Mouse (Mus musculus): Measurements from ENCODE around the gene Pde8b. TPM values are rescaled to one million over a fixed set of nuclear protein-coding genes. Genes with fewer than 3 reads are reported as not detected.

Gene Pde8b
- total RNA-seq (2021) (100 to 1,000 TPM in 1 of 2 experiments, 10 to 100 TPM in 1; 64.8 to 181 TPM), polyA plus RNA-seq (2012; rRNA removed) (162 and 173 TPM in 2 replicates)
- long read RNA-seq, full-length matches to known transcripts, result 10 of 37 reads
- long read RNA-seq, partial matches to known transcripts, result 11 of 37 reads
- long read RNA-seq, other reads (novel, unspliced or antisense), result 16 of 37 reads

DNA sequence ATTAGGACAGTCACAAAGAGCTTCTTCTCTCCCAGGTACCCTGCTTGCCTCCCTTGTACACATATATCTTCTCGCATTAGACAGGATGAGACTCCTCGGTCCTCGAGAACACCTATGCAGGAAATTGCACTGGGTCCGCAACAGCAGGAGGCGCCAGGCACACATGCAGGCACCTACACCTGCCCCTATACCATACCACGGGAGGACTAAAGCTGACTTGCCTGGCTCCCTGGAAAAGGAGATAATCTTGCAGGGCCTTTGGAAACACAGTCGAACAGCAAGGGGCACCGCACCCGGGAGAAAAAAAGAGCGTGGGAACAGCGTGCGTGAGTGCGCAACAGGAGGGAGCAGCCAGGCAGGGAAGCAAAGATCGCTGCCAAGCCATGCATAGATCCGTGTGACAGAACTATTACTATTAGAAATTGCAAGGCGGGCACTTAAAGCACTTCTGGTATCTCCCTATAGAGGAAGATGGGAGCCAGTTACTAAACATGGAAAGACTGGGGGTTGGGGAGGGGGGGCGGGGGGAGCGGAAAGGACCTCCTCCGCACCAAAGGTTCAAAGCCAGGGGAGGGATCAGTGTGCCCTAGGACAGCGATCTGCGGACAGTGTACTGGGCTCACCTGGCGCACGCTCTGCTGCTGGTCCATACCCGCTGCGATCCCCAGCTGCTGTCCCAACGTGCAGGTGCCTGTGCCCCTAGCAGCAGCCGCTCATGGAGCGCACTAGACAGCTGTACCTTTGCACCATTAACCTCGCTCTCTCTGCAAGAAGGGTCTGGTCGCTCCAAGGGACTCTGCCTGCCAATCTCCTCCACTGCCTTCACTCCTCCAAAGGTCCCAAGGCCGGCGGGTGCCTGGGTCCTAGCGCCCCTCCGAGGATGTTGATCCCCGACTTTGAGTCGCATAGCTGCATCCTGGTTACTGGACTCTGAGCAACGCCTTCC is at the start of gene Pde8b:
Gene Pde8b (minus strand): TSS at position 826 of the 946 bp plus-strand sequence.
- DNase-seq, result peak; percentile 71

DNA sequence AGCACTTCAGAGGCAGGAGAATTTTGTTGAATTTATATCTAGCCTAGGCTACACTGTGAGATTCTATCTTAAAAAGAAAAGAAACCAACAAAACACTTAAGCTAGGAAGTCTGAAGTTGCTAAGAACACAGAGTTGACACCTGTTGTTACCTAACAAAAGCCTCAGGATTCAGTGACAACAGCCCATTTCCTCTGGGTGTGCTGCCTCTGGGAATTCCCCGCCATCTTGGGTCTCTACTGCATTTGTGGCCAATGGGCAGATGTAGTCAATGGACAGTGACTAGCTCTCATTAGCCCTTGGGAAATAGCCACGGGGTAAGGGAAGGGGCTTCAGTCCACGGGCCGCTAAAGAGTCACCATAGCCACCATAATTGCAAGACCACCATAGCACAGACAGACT is 41.8 kb upstream of the Pde8b start:
- no peak for DNase-seq

DNA sequence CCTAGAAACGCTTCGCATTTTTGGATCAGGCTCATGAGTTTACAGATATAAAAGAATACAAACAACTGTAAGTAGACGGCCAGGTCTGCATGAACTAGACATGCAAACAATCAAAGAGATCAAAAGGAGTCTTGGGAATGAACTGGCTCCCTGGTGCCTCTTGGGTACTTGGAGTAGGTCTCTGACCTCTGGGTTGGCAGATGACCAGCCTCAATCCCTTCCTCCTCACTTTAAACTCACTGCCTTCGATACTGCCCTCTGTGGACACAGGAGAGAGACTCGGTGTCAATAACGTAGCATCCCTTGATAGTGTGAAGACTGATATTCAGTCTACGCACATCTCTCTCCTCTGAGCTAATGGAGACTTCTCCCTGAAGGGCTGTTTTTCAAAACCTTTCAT is 37.9 kb upstream of the Pde8b start:
- DNase-seq, result no peak

DNA sequence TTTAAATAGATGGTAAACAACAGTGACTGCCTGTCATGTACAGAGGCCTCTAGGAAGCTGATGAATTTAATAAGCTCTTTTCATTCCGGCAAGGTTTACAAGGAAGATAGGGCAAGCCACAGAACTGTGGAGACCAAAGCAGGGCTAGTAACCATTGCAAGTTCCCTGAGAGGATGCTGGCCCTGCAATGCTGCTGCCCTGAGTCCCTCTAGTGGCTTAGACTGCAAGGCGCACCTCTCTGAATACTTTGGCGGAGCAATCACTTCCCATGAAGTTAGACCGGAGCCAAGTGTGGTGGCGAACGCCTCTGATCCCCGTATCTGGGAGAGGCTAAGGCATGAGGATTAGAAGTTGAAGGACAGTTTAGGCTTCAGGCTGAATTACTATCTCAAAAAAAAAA is 36.9 kb upstream of the Pde8b start:
- peak; percentile 83 for DNase-seq

DNA sequence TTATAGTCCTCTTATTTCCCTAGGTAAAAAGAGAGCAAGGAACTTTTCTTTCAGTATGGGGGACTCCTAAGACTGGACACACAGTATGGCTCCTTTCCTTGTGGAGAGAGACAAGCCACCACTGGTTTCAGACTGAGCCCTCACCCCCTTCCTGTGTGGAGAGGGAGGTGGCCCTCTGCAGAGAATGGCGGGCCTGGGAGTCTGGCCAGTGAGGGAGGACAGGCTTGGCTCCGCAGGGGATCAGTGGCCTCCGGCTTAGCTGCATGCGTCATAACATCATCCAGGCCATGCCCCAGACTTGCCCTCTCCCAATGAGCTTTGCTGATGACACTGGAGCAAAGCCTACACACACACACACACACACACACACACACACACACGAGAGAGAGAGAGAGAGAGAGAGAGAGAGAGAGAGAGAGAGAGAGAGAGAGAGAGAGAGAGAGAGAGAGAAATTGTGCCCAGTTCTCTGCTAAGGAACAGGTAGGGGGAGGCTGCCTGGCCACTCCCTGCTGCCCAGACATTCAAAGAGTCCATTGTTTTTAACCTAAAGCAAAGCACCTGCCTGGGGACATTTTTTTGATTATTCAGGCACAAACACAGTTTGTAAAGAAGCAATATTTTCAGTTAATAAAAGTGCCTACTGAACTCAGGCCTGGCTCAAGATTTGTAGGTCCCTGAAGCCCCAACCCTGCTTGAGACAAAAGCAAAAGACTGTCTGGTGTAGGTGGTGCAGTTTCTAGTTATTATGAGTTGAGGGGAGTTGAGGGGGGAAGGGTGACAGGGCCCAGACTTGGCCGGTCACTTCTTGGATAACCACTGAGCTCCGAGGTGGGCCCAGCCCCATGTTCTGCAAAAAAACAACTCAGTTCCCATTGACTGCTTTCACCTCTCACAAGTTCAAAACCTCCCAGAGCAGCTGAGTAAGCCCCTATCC is 31.9 kb upstream of the Pde8b start:
- DNase-seq, result peak; percentile 80

DNA sequence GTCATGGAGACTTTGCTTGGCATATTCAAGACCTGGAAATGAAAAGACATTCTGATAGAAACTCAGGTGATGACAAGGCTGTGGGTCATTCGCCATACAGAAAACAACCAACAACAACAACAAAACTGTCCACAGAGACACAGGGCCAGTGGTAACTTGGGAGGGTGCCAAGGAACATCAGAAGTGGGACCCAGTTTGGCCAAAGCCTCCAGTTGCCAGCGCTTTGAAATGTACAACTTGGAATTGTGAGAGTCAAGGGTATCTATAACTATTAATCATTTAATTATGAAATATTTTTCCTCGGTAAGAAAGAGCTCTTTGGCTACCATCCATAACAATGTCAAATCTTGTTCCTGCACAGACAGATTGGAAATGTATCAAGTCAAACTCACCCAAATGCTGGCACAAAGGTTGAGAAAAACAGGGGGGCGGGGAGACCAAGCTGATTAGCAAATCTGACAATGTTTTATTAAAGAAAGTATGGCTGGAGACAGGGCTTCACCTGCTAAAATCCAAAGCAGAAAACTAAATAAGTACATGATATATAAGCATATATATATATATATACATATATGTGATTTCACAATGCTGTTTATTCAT is 28.4 kb upstream of the Pde8b start:
- peak; percentile 47 for DNase-seq

DNA sequence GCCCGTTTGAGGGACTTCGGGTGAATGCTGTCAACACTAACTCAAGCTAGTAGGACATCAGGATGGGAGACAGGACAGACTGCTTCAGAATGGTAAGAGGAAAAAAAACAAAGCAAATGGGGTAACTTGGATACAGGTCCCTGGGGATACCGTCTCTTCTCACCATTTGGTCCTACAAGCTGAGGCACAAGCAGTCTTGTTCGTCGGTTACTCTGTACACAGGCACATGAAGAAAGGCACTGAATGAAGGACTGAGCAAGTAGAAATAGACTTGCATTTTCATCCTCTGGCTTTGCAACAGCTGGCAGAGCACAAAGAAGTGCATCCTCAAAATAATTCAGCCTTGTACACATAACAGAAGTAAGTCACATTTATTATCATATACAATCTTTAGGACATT is 14.6 kb upstream of the Pde8b start:
- no peak for DNase-seq

DNA sequence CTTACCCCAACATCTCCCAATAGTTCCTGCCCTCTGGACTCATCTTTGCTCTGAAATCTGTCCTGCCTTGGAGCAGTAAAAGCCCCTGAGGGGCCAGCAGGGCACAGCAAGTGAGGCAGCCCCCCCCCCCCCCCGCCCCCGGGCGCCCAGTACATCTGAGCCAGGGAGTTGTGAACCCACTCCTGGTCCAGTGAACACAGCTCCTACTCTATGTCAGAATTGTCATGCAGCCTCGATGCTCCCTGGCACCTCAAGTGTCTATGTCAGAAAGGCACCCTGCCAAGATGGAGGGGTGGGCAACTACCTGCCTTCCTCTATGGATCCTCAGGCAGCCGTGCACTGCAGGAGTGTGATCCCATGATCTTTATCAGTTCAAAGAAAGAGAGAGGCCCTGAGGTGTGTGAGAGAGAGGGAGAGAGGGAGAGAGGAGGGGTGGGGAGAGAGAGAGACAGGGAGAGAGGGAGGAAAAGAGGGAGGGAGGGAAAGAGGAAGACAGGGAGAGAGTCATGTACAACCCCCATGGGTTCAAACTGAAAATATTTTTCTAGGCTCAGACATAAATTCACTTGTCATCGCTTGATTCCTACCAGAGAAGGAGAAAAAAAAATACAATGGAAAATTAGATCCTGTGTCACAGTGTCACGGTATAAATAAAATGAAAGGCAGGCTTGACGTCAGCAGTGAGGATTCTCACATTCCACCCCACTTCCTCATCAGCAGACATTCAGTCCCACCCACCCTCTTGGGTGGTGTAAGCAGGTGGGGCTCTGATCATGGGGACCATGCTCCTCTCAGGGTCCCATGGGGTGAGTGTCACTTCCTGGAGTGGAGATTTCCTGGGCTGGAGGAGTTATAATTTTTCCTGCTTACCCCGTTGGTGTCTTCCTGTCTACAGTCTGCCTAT is 11.0 kb upstream of the Pde8b start:
- peak; percentile 24 for DNase-seq

DNA sequence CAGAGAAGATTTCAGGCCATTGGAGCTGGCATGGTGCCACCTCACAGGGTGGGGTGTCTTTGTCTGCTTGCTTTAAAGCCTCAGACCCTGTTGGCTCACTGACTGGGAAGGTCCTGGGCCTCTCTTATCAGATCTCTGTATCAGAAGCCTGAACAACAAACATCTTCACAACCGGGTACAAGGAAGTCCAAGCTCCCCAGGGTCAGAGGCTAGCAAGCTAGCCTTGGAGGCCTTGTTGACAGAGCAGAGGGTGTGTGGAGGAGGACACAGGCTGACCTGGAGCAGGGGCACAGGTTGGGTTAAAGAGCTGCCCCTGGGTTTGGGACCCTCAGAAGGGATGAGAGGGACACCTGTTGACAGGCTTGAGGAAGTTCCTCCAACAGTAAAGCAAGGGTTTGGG is 10.3 kb upstream of the Pde8b start:
- DNase-seq, result no peak

DNA sequence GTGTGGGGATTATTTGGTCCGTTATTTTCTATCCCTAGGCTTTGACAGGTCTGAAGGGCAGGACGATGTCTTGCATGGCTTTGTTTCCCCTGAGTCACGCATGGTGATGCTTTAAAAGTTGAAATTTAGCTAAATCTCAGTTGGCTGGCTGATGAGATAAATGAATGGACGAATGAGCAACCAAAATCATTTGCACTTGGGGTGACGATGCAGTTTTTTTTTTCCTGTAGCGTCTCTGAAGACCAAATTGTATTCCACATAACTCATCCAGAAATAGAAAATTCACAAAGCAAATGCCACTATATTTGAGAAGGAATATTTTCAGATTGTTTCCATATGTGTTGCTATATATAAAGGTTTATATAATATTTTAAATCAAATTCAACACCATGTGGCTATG is 6.9 kb upstream of the Pde8b start:
- no peak for DNase-seq

DNA sequence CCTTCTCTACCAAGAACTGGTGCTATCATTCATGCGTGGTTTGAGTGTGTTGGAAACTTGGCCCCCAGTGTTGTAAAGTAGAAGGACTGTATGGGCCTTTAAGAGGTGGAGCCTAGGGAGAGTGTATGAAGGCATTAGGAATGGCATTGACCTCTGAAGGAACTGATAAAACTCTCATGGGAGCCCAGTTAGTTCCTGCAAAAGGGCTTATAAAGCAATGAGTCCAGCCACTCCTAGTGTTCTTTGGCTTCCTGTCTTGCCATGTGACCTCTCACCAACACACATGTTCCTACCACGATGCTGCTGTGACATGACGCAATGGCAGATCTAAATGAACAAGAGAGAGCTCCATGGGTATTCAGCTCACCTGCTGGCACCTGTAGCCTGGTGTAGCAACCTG is 4.9 kb upstream of the Pde8b start:
- DNase-seq, result no peak

DNA sequence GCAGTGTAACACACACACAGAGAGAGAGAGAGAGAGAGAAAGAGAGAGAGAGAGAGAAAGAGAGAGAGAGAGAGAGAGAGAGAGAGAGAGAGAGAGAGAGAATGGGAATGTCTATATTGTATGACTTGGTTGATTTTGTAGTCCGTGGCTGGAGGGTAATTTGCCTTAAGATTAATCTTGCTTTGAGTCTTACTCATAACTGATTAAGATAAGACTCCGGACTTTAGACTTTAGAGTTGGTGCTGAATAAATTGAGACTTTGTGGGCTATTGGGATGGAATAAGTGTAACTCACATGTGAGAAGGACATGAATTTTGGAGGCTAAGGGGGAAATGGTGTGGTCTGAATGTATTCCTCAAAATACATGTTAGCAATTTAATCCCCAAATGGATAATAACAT is 7.1 kb downstream of the Pde8b start:
- DNase-seq, result no peak

DNA sequence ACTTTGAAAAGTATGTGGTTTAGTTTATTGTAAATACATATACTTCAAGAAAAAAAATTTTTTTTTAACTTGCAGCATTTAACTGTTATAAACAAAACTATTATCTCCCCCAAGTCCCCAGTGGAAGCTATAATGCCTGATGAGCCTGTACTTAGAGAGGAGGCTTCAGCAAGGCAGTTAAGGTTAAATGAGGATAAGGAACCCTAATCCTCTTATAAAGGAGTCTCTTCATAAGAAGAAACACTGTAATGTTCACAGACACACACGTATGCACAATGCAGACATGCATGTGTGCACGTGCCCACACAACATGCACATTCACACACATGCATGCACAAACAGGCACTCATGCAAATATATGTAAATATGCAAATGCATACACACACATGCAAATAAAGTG is 12.6 kb downstream of the Pde8b start:
- no peak for DNase-seq

DNA sequence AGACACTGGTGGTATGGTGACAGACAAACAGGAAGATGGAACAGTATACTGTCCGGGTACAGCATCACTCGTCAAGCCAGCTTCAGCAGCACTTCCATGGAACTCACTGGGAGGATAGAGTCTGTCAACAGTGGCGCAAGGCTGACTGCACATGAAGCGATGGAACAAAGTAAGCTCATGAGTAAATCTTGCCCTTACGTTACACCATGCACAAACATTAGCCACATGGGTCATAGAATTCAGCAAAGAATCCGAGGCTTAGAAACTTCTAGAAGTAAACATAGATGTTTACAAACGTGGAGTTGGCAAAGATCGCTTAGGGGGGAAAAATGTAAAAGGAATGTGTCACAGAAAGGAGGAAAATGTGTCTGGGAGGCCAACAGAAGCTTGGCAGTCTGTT is 14.9 kb downstream of the Pde8b start:
- no peak for DNase-seq

DNA sequence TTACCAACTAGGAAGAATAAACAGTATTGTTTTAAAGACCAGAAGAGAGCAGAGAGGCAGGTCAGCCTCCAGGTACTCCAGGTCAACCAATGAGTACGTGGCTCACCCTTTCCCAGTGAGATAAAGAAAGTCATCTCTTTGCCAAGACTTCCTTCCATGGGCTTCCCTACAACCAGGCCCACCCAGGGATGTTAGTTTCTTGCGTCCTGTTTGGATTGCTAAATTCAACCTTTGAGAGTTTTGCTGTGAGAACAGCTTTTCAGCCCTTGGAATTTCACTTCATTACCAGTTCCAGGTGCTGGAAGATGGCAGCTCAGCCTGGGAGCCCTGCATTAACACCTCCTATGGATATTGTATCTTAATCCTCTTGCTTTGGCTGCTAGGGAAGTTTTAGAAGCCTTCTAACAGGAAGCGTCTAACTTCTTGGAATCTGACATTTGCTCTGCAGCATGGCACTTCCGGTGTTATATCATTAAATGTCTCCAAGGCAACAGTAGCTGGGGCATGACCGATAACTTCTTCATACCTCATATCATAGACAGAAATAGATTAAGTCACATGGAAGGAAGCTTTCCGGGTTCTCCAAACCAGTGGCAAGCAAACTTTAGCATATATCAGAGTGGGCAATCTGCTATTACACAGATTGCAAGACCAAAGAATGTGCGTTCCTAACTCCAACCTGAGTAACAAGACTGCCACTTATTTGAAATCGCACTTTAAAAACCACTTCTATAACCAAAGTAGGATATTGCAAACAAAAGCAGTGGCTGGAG is 18.6 kb downstream of the Pde8b start:
- DNase-seq, result no peak

DNA sequence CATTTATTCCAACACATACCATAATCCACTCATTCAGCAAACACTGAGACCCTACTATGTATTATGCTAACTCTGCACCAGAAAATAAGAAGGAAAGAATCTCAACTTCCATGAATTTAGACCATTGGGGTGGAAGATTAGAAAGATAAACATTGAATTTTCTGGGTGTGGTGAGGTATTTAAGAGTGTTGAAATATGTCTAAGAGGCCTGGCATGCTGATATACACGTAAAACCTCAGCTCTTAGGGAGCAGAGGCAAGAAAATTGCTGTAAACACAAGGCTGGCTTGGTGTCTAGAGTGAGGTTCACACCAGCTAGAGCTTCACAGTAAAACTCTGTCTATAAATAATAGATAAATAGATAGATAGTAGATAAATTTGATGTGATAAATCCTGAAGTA is 19.8 kb downstream of the Pde8b start:
- no peak for DNase-seq

DNA sequence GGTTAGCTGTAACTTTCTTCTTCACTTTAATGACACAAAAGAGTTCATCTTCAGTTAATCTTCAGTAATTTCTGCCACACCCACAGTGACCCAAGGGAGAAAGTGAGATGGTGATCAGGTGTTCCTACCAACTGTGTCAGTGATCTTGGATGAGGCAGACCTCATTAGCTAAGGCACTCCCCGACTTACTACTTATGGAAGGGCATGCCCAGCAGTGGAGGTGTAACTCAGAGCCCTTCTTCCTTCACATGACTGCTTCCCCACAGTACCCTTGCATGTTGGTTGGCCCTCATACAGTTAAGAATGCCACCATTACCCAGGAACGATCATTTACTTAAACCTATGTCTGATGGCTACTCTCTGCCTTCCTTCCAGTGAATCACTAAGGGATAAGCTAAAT is 25.6 kb downstream of the Pde8b start:
- no peak for DNase-seq

DNA sequence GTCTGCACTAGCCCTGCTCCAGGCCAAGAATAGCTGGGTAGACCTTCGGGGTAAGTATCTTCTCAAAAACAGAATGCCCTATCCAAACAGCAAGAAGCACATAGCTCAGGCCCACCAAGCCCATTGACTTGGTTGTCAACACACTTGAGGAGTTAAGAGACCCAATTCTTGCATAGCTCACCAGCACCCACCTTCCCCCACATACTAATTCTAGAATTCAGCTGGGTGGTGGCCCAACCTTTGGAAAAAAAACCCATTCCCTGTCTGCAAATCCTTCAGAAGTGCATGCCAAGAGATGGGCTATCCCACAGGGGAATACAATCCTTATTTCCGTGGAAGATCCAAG is 26.7 kb downstream of the Pde8b start:
- no peak for DNase-seq

DNA sequence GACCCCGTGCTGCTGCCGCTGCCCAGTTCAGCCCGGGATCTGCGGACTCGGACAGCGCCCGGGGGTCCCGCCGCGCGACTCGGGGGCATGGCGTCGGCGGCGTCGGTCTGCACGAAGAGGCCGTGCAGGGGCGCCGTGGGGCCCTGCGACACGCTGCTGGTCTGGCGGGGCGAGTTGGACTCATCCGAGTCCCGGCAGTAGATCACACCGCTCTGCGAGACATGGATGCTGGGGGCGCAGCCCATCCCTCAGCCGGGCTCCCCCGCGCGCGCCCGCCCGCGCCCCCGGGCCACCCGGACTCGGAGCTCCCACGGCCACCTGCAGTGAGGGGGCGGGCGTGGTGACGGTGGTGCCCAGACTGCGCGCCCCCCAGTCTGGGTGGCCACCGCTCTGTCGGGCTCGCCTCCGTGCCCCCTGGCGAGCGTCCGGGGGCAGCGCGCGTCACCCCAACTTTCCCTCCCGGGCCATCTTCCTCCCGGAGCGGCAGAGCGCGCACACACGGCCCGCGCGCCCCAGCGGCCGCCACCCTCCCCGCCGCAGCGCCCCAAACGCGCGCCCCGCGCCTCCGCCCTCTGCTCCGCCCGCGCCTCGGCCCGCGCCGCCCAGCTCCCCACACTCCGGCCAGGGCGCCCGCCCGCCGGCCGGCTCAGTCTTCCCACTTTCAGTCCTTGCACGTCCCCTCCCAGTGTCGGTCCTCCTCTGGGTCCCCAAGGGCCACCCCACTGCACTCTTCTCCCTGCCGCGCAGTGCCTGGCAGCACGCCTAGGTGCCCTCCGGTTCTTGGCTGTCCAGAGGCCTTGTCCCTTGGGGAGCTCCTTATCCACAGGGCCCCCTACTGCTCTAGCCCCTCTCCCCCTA is 27.3 kb downstream of the Pde8b start:
- DNase-seq, result peak; percentile 88

Data from adrenal gland, adult 2 months (tissue).